Mouse (Mus musculus): ENCODE results near the gene Nudc.

Nudc gene

GRCm38 (mm10) chr4:133545272-133546231 is at the start of gene Nudc:
TSS of gene Nudc (minus strand) at chr4:133545996.
- DNase-seq = peak; percentile 98 to 99

GRCm38 (mm10) chr4:133595538-133595937 is 49.7 kb upstream of the Nudc start:
- no peak for DNase-seq

GRCm38 (mm10) chr4:133592570-133592969 is 46.8 kb upstream of the Nudc start:
- peak; percentile 73 to 77 for DNase-seq

GRCm38 (mm10) chr4:133584059-133584951 is 38.5 kb upstream of the Nudc start, which contains the start of gene Gpn2:
TSS of gene Gpn2 (plus strand) at chr4:133584362.
- DNase-seq = peak; percentile 89 to 93

- peak in 1 of 2 experiments; percentile 16 for DNase-seq
These were observed 37.9 kb upstream of the Nudc start for GRCm38 (mm10) chr4:133583690-133584058.

GRCm38 (mm10) chr4:133577983-133578382 is 32.2 kb upstream of the Nudc start:
- DNase-seq = no peak

GRCm38 (mm10) chr4:133574843-133575202 is 29.0 kb upstream of the Nudc start:
- DNase-seq = no peak

GRCm38 (mm10) chr4:133574070-133574842 is 28.5 kb upstream of the Nudc start, which contains the start of gene Gpatch3:
TSS of gene Gpatch3 (plus strand) at chr4:133574745.
- peak; percentile 97 to 98 for DNase-seq

GRCm38 (mm10) chr4:133570066-133570466 is 24.3 kb upstream of the Nudc start:
- peak; percentile 76 to 89 for DNase-seq

GRCm38 (mm10) chr4:133569291-133570065 is 23.7 kb upstream of the Nudc start:
- DNase-seq = peak in 1 of 2 experiments; percentile 48

- DNase-seq = peak in 1 of 2 experiments; percentile 37
These were observed 21.5 kb upstream of the Nudc start for GRCm38 (mm10) chr4:133567251-133567650.

GRCm38 (mm10) chr4:133563123-133563571 is 17.4 kb upstream of the Nudc start:
- DNase-seq = peak; percentile 77 to 93

- no peak for DNase-seq
These were observed 15.8 kb upstream of the Nudc start for GRCm38 (mm10) chr4:133561622-133562021.

- DNase-seq = no peak
These were observed 14.1 kb upstream of the Nudc start for GRCm38 (mm10) chr4:133559846-133560245.

- DNase-seq = peak; percentile 62 to 81
These were observed 11.4 kb upstream of the Nudc start for GRCm38 (mm10) chr4:133557041-133557717.

- no peak for DNase-seq
These were observed 7.9 kb upstream of the Nudc start for GRCm38 (mm10) chr4:133553448-133554330.

GRCm38 (mm10) chr4:133552768-133553447 is 7.1 kb upstream of the Nudc start, which contains the start of gene Nr0b2:
TSS of gene Nr0b2 (plus strand) at chr4:133553376.
- DNase-seq = peak; percentile 40 to 62

- DNase-seq = no peak
These were observed 6.2 kb upstream of the Nudc start for GRCm38 (mm10) chr4:133552029-133552428.

- no peak for DNase-seq
These were observed 9.1 kb downstream of the Nudc start for GRCm38 (mm10) chr4:133536652-133537051.

Measured in kidney, postnatal 25 days (tissue).